Mouse (Mus musculus): ENCODE data around the gene Trim14. TPM values are rescaled to one million over a fixed set of nuclear protein-coding genes. Genes with fewer than 3 reads are reported as not detected.

Trim14 gene
- polyA plus RNA-seq, 1 experiment from 2014 or later, result 2.2 TPM

DNA sequence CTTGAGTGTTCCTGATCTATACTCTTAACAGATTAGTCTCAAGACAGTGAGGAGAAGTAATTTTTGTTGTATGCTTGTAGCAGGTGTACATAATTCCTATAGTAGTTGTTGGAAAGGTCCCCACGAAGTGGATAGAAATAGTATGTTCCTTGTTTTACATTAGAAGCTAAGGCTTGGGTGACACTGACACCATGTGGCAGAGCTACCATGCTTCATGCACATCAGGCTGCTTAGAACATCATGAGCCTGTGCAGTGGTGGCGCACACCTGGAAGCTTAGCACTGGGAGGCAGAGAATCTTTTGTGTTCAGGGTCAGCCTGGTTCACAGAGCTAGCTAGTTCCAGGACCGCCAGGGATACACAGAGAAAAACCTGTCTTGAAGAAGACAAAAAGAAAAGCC, 70.2 kb downstream of the Trim14 start:
- Histone ChIP-seq H3K9me3 (ENCODE audit: control insufficient read depth, low read length) (no peaks in the 10 kb centered on the region), H3K9ac (no peak overlapping the region), H3K4me3 (replicated peaks; ENCODE audit: low read length) (no peak overlapping the region), H3K4me1 (replicated peaks; ENCODE audit: control insufficient read depth, insufficient read depth, low read length) (no peaks in the 10 kb centered on the region), H3K4me2 (replicated peaks) (no peak overlapping the region), H3K27me3 (ENCODE audit: control insufficient read depth, insufficient read depth, low read length) (no peaks in the 10 kb centered on the region), H3K27ac (no peak overlapping the region), H3K36me3 (replicated peaks; ENCODE audit: control insufficient read depth, insufficient read depth) (peaks cover 80% of the 10 kb centered on the region)
- DNase-seq (ENCODE audit: low spot score) (no peak), ATAC-seq (ENCODE audit: low FRiP score) (no peak)
- WGBS, result 88% methylated on average over 3 of the region's 3 CpGs

DNA sequence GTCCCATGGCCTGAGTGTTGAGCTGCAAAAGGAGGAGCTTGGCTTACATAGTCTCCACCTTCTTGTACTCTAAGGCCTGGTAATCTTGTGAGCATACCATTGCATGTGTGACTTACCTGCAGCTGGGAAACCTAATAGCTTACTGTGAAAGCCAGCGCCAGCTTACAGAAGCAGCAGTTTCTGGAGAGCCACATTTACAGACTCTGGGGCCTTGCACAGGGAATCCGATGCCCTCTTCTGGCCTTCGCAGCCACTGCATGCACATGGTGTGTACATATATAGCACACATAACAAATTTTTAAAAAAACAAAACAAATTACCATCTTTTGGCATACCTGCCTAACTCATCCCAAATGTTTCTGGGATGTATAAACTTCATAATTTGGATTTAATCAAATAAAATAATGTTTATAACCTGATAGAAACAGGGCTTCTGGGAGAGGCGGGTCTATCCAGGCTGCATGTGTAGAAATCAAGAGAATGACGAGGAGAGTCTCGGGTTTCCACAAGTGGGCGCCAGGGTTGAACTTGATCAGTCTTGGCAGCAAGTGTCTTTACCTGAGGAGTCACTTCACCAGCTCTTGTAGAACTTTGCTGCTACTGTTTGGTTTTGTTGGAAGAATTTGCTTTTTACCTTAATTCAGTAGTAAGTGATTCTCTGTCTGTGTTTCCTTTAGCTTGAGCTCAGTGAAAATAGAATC, 72.7 kb downstream of the Trim14 start:
- WGBS, result 83% methylated on average over 7 of the region's 7 CpGs

DNA sequence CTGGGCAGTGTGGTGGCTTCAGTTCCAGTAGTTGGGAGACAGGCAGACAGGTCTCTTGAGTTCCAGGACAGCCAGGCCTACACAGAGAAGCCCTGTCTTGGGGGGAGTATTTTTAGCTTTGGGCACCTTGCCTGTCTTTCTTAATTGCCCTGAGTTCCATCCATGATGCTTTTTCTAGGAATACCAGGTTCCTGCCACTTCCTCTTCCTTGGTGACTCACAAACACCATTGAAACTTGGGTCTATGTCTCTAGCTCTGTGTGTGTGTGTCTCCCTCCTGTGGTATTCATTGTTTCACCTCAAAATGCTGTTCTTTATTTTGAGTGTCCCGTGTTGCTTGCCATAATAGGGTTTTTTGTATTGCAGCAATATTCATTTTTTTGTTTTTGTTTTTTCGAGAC, 77.5 kb downstream of the Trim14 start:
- H3K9ac ChIP-seq, result no peak overlapping the region
- H3K4me1 ChIP-seq (replicated peaks; ENCODE audit: control insufficient read depth, insufficient read depth, low read length), result peaks cover 5% of the 10 kb centered on the region; the same call in 1 of the 2 replicates
- WGBS, result 86% methylated on average over 2 of the region's 2 CpGs

More for the DNA sequence above, 72.7 kb downstream of the Trim14 start:
- Histone ChIP-seq H3K9me3 (ENCODE audit: control insufficient read depth, low read length) (no peaks in the 10 kb centered on the region), H3K36me3 (replicated peaks; ENCODE audit: control insufficient read depth, insufficient read depth) (peaks cover 57% of the 10 kb centered on the region), H3K9ac (no peak overlapping the region), H3K4me3 (replicated peaks; ENCODE audit: low read length) (no peak overlapping the region), H3K4me2 (replicated peaks) (no peak overlapping the region), H3K27me3 (ENCODE audit: control insufficient read depth, insufficient read depth, low read length) (no peaks in the 10 kb centered on the region), H3K4me1 (replicated peaks; ENCODE audit: control insufficient read depth, insufficient read depth, low read length) (no peaks in the 10 kb centered on the region), H3K27ac (no peak overlapping the region)
- ATAC-seq (ENCODE audit: low FRiP score) (no peak), DNase-seq (ENCODE audit: low spot score) (no peak)

DNA sequence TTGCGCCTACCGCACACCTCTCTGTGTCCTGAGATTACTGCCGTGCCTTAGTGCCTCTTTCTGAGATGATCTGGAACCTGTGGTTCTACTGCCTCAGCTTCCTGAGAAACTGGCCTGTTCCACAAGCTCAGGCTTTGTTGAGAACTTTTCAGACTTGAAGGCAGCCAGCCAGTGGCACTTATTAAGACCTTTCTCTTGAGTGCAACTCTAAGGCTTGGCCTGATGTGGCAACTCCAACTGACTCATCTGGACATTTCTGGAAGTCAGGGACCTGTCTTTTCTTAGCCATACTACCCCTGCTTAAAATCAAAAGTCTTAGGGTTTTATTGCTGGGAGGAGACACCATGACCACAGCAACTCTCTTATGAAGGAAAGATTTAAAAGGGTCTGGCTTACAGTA, 78.8 kb downstream of the Trim14 start:
- peaks cover 11% of the 10 kb centered on the region; the same call in 1 of the 2 replicates for H3K36me3 ChIP-seq (replicated peaks; ENCODE audit: control insufficient read depth, insufficient read depth)
- no peak overlapping the region for H3K4me2 ChIP-seq (replicated peaks)
- H3K27me3 ChIP-seq (ENCODE audit: control insufficient read depth, insufficient read depth, low read length), result no peaks in the 10 kb centered on the region
- 97% methylated on average over 3 of the region's 3 CpGs for WGBS
- no peak overlapping the region for H3K27ac ChIP-seq
- ATAC-seq (ENCODE audit: low FRiP score), result no peak
- H3K4me1 ChIP-seq (replicated peaks; ENCODE audit: control insufficient read depth, insufficient read depth, low read length), result peaks cover 17% of the 10 kb centered on the region
- H3K9me3 ChIP-seq (ENCODE audit: control insufficient read depth, low read length), result no peaks in the 10 kb centered on the region
- no peak overlapping the region for H3K9ac ChIP-seq
- no peak overlapping the region for H3K4me3 ChIP-seq (replicated peaks; ENCODE audit: low read length)
- DNase-seq (ENCODE audit: low spot score), result no peak

More for the DNA sequence above, 77.5 kb downstream of the Trim14 start:
- H3K27ac ChIP-seq, result no peak overlapping the region
- H3K4me2 ChIP-seq (replicated peaks), result no peak overlapping the region
- no peak overlapping the region for H3K4me3 ChIP-seq (replicated peaks; ENCODE audit: low read length)
- no peaks in the 10 kb centered on the region for H3K27me3 ChIP-seq (ENCODE audit: control insufficient read depth, insufficient read depth, low read length)
- no peak for DNase-seq (ENCODE audit: low spot score)
- no peak for ATAC-seq (ENCODE audit: low FRiP score)
- H3K9me3 ChIP-seq (ENCODE audit: control insufficient read depth, low read length), result no peaks in the 10 kb centered on the region
- H3K36me3 ChIP-seq (replicated peaks; ENCODE audit: control insufficient read depth, insufficient read depth), result peaks cover 14% of the 10 kb centered on the region; the same call in 1 of the 2 replicates

DNA sequence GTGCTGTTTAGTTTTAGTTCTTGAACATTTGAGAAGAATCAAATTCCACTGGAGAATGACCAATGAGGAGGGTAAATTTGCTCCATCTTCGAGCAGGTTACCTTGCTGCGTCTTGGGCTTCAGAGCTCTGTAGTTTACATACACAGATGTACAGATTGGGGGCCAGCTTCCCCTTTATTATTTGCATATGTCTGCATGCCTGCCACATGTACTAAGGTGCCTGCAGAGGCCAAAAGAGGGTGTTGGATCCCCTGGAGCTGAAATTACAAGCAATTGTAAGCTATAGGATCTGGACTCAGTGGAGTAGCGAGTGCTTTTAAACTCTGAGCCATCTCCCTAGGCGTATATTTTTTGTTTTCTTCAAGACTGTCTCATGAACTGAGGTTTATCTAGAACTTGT, 79.2 kb downstream of the Trim14 start:
- H3K27me3 ChIP-seq (ENCODE audit: control insufficient read depth, insufficient read depth, low read length), result no peaks in the 10 kb centered on the region
- H3K9me3 ChIP-seq (ENCODE audit: control insufficient read depth, low read length), result no peaks in the 10 kb centered on the region
- no peak overlapping the region for H3K9ac ChIP-seq
- WGBS, result 98% methylated on average over 4 of the region's 4 CpGs
- H3K27ac ChIP-seq, result no peak overlapping the region
- no peak overlapping the region for H3K4me3 ChIP-seq (replicated peaks; ENCODE audit: low read length)
- H3K4me1 ChIP-seq (replicated peaks; ENCODE audit: control insufficient read depth, insufficient read depth, low read length), result peaks cover 17% of the 10 kb centered on the region
- DNase-seq (ENCODE audit: low spot score), result no peak
- peaks cover 11% of the 10 kb centered on the region; the same call in 1 of the 2 replicates for H3K36me3 ChIP-seq (replicated peaks; ENCODE audit: control insufficient read depth, insufficient read depth)
- ATAC-seq (ENCODE audit: low FRiP score), result no peak
- H3K4me2 ChIP-seq (replicated peaks), result no peak overlapping the region

DNA sequence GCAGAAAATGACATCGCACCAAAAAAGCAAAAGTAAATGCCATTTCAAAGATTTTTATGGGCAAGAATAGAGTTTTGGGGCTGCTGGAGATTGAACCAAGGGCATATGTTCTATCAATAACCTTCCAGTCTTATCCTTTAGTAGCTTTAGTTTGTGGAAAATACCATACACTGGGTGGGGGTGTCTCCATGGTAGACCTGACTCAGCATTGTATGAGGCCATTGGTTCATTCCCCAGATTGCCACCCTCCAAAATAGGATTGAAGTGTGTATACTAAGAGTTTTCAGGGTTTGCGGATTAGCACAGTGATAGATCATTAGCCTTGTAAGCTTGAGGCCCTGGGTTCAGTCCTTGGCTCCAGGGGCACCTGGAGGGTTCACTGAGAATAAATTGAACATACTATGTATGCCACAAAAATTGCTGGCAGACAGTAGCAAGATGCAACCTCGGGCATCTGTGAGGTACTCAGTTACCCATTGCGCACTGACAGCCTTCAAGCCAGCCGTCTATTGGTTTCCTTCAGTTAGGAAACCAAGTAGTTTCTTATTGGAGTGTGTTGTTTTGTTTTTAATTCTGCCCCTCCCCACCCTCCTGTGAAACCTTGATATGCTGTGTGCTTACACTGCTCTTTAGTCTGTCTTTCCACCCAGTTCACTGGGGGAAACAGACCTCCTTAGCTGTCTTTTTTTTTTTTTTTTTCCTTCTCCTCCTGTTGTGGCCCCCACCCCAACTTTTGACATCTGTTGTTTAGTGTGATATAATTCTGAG, 81.7 kb downstream of the Trim14 start:
- Histone ChIP-seq H3K4me3 (replicated peaks; ENCODE audit: low read length) (no peak overlapping the region), H3K27me3 (ENCODE audit: control insufficient read depth, insufficient read depth, low read length) (no peaks in the 10 kb centered on the region), H3K36me3 (replicated peaks; ENCODE audit: control insufficient read depth, insufficient read depth) (no peaks in the 10 kb centered on the region), H3K4me2 (replicated peaks) (no peak overlapping the region), H3K4me1 (replicated peaks; ENCODE audit: control insufficient read depth, insufficient read depth, low read length) (peaks cover 24% of the 10 kb centered on the region), H3K9me3 (ENCODE audit: control insufficient read depth, low read length) (no peaks in the 10 kb centered on the region), H3K9ac (no peak overlapping the region), H3K27ac (no peak overlapping the region)
- no peak for DNase-seq (ENCODE audit: low spot score)
- WGBS, result 82% methylated on average over 5 of the region's 5 CpGs
- no peak for ATAC-seq (ENCODE audit: low FRiP score)

DNA sequence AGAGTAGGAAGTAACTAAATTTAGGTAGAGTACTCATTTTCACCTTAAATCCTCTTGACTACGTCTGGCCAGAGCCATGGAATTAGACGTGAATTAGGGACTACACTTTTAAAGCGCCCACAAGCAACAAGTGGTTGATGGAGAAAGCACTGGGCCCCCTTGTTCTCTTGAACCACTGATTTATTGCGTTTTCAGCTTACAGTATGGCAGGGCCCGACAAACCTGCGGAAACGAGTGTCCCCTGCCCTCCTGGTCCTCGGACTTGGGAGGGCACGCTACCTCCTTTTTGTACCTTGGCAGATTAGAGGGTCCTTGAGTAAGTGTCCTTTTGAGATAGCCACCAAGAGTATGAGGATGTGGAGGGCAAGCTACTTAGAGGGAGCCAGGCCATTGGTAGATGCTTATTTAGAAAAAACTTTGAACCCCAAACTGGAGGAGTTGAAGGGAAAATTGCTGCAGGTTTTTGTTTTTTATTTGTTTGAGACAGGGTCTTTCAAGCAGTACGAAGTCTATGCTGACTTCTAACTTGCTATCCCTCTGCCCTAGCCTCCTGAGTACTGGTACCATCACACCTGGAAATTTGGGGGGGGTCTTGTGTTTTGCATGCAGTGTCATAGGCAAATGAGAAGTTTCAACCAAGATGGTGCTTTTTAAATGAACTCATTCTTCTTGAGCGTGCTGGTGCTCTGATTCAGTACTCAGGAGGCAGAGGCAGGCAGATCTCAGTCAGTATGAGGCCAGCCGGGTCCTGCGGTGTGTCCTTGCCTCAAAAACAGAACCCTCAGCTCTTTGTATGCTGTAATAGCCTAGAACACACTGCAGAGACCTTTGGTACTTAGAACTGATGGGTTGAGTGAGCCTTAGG, 82.9 kb downstream of the Trim14 start:
- H3K4me2 ChIP-seq (replicated peaks), result peak overlapping the region; percentile 82
- H3K27me3 ChIP-seq (ENCODE audit: control insufficient read depth, insufficient read depth, low read length), result no peaks in the 10 kb centered on the region
- no peak overlapping the region; the same call in 1 of the 2 replicates for H3K27ac ChIP-seq
- DNase-seq (ENCODE audit: low spot score) (no peak), ATAC-seq (ENCODE audit: low FRiP score) (no peak)
- no peaks in the 10 kb centered on the region for H3K36me3 ChIP-seq (replicated peaks; ENCODE audit: control insufficient read depth, insufficient read depth)
- H3K4me1 ChIP-seq (replicated peaks; ENCODE audit: control insufficient read depth, insufficient read depth, low read length), result peaks cover 24% of the 10 kb centered on the region
- H3K9me3 ChIP-seq (ENCODE audit: control insufficient read depth, low read length), result no peaks in the 10 kb centered on the region
- WGBS, result 43% methylated on average over 13 of the region's 13 CpGs
- H3K9ac ChIP-seq, result peak overlapping the region; percentile 97; the same call in 1 of the 2 replicates
- peak overlapping the region; percentile 95 for H3K4me3 ChIP-seq (replicated peaks; ENCODE audit: low read length)

DNA sequence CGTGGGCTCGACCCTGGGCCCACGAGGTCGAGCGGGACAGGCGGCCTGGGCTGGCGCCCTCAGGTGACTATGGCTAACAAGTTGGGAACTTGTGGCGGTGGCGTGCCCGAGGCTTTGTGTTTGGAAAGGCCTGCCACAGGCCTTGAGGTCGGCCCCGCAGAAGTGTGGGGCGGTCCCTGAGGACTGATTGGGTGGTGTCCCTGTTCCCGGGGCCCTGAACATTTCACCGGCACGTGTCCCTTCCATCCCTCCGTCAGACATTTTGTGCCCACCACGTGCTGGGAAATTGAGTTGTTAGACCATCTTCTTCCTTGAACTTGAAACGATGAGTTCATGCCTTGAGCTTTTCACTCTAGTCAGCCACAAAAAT, 83.5 kb downstream of the Trim14 start:
- WGBS, result 0% methylated on average over 13 of the region's 19 CpGs
- Histone ChIP-seq H3K9ac (peak overlapping the region; percentile 97), H3K4me2 (replicated peaks) (peak overlapping the region; percentile 82), H3K27me3 (ENCODE audit: control insufficient read depth, insufficient read depth, low read length) (no peaks in the 10 kb centered on the region), H3K27ac (peak overlapping the region; percentile 98), H3K9me3 (ENCODE audit: control insufficient read depth, low read length) (no peaks in the 10 kb centered on the region), H3K4me3 (replicated peaks; ENCODE audit: low read length) (peak overlapping the region; percentile 95), H3K4me1 (replicated peaks; ENCODE audit: control insufficient read depth, insufficient read depth, low read length) (peaks cover 24% of the 10 kb centered on the region), H3K36me3 (replicated peaks; ENCODE audit: control insufficient read depth, insufficient read depth) (no peaks in the 10 kb centered on the region)
- DNase-seq (ENCODE audit: low spot score) (no peak), ATAC-seq (ENCODE audit: low FRiP score) (peak; percentile 26; the same call in 1 of the 2 replicates)
